Mouse (Mus musculus): Measurements from ENCODE around the gene Arpc2.

Arpc2 gene

GRCm38 (mm10) chr1:74302229-74302628, 66.3 kb downstream of the Arpc2 start:
- DNase-seq (ENCODE audit: low read depth, low spot score), result no peak

DNA sequence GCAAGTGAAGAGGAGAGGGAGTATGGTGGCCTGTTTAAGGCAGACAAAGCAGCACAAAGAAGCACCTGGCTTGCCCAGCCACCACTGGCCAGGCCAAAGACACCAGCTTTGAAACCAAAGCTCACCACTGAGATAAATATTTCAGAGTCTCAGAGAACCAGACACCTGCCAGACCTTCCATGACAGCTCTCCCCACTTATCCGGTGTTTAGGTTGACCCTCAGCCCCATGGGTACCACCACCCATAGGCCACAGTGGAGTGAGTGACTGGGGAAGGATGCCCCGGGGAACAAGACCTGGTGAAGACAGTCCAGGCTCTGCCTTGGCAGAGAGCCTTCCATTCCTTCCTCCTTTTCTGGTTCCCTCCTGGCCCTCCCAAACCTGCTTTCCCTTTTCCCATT, 67.0 kb downstream of the Arpc2 start:
- no peak for DNase-seq (ENCODE audit: low read depth, low spot score)

GRCm38 (mm10) chr1:74303509-74304338, 67.8 kb downstream of the Arpc2 start:
- DNase-seq (ENCODE audit: low read depth, low spot score), result peak; percentile 48

DNA sequence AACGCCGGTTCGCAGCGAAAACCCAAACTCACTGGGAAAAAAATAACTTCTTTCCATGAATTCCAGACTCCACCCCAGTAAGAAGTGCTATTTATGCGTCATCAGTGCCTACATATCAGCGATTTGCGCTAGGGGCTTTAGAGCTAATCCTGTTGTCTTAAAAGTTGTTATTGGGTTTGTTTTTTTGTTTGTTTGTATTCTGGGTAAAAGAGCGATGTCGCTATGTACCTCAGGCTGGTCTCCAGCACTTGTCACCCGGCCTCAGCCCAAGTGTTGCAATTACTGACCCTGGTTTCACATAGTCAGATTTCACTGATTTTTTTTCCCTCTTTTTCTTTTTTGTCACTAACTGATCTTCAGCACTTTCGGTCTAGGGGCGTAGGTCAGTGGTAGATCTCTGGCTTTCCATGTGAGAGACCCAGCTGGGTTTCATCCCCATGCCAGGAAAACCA, 68.5 kb downstream of the Arpc2 start:
- no peak for DNase-seq (ENCODE audit: low read depth, low spot score)

DNA sequence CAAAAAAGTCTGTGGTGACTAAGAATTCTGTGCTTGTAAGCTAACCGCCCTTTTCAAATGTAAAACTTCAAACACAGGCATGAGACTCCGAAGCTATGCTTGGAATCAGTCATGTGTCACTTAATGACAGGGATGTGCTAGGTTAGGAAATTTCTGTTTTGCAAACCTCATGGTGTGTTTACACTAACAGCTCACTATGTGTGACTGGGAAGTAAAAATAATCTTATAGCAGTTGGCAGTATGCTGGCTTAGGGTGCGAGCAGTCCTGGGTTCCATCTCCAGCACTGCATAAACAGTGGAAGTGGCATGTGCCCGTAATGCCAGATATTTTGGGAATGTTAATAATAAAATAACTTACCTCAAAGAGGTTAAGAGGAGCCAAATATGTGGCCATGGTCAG, 69.1 kb downstream of the Arpc2 start:
- no peak for DNase-seq (ENCODE audit: low read depth, low spot score)

GRCm38 (mm10) chr1:74305522-74305921, 69.6 kb downstream of the Arpc2 start, which contains the start of gene Tmbim1:
Gene Tmbim1 (minus strand): TSS chr1:74305622.
- DNase-seq (ENCODE audit: low read depth, low spot score), result no peak

GRCm38 (mm10) chr1:74307146-74307545, 71.3 kb downstream of the Arpc2 start:
- DNase-seq (ENCODE audit: low read depth, low spot score), result no peak

- no peak for DNase-seq (ENCODE audit: low read depth, low spot score)
Measured at GRCm38 (mm10) chr1:74308001-74308964, 72.4 kb downstream of the Arpc2 start.

- no peak for DNase-seq (ENCODE audit: low read depth, low spot score)
Measured at GRCm38 (mm10) chr1:74309767-74310166, 73.9 kb downstream of the Arpc2 start.

GRCm38 (mm10) chr1:74313049-74313692, 77.3 kb downstream of the Arpc2 start:
- no peak for DNase-seq (ENCODE audit: low read depth, low spot score)

DNA sequence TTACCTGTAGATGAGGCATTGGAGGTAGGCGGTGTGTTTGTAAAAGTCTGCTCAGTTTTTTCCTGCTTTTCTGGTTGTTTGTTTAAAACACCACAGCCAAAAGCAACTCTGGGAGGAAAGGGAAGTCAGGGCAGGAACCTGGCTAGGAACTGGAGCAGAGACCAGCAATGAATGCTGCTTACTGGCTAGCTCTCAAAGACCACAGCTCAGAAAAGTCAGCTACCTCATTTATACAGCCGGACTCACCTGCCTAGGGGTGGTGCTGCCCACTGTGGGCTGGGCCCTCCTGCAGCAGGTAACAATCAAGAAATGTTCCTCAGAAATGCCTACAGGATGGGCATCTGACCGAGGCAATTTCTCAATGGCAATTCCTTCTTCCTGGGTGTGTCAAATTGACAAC, 78.9 kb downstream of the Arpc2 start:
- no peak for DNase-seq (ENCODE audit: low read depth, low spot score)

GRCm38 (mm10) chr1:74316114-74316827, 80.4 kb downstream of the Arpc2 start:
- no peak for DNase-seq (ENCODE audit: low read depth, low spot score)
